Comparison of ENCODE assay signal across 31 mouse cellular contexts in genomic region chr11:58382471-58382870, GRCm38 (mm10). TPM values are rescaled to one million over a fixed set of nuclear protein-coding genes. Genes with fewer than 3 reads are reported as not detected.
DNase-seq lines count a peak whose midpoint lies in the region; ATAC-seq and TF ChIP-seq lines count a peak whose summit lies in the region.
"Had no signal": no experiment of that assay in that cellular context is flagged by ENCODE, and none has a peak within 500 bp of the region (broad histone marks: within the 10 kb centered on the region; RNA-seq: fewer than 3 reads in every experiment).

No protein-coding gene starts in this region.

- no peak for ATAC-seq in activated CD4-positive, CD25-positive, alpha-beta regulatory T cell, adult 4 months

- TF ChIP-seq CTCF in brain, embryonic 14.5 days (IDR thresholded peaks at IDR 0.05; ENCODE audit: borderline replicate concordance, extremely low read depth, insufficient read depth, insufficient read length), result no peak

- peak; percentile 34 for DNase-seq in brain, adult 2 months (ENCODE audit: low read depth, low spot score)
- peak; percentile 31 for DNase-seq in brain, embryonic 14.5 days (ENCODE audit: low read depth)
- DNase-seq in layer of hippocampus, adult 11-12 months (ENCODE audit: low spot score), result peak; percentile 51
- DNase-seq in layer of hippocampus, postnatal 14 days (ENCODE audit: low spot score in 2 of 2), result peak; percentile 20 to 68
- DNase-seq in adrenal gland, adult 18-20 months (ENCODE audit: low spot score in 2 of 2), result no peak
- DNase-seq in kidney, postnatal 4 days, result no peak
- DNase-seq: adrenal gland, postnatal 14 days; cerebellum, adult 11 months; cerebellum, postnatal 10 days; gastrocnemius, postnatal 25 days; heart, adult 2 months; liver, embryonic 13.5 days; lung, adult 2 months; lung, postnatal 14 days; right cerebral cortex, adult 18-20 months; right cerebral cortex, postnatal 4 days; thymus, postnatal 14 days had no signal

- TF ChIP-seq POLR2A in brain, embryonic 14.5 days (IDR thresholded peaks at IDR 0.05; ENCODE audit: borderline replicate concordance, extremely low read depth, insufficient read depth, insufficient read length, poor library complexity, severe bottlenecking), result no peak

RNA-seq across cellular contexts. Expression of gene Lypd8, which starts 3.6 kb away (rescaled TPM):
- 0.27 and 0.34 TPM in 2 replicates for polyA plus RNA-seq in brain, embryonic 14.5 days (2012; rRNA removed)
- under 1 TPM in 1 of 2 experiments, not detected in 1; 0.37 TPM for total RNA-seq in layer of hippocampus, postnatal 14 days (2021)
- total RNA-seq in adrenal gland, adult 18-20 months (2021), result not detected
- not detected for polyA plus RNA-seq in activated CD4-positive, CD25-positive, alpha-beta regulatory T cell, adult 4 months (2017; shearing (Covaris generic))
- total RNA-seq: adrenal gland, postnatal 14 days; gastrocnemius, postnatal 25 days; heart, adult 2 months; left cerebral cortex, adult 18-20 months; left cerebral cortex, postnatal 36 days; megakaryocyte progenitor cell, adult 5-6 weeks; midbrain, postnatal 0 days had no signal
- polyA plus RNA-seq: C2C12; embryonic facial prominence, embryonic 11.5 days; heart, embryonic 13.5 days; hindbrain, embryonic 12.5 days; liver, embryonic 13.5 days; midbrain, embryonic 11.5 days; midbrain, postnatal 0 days had no signal

RNA-seq across cellular contexts. Expression of gene 1810065E05Rik, which starts 38.4 kb away (rescaled TPM):
- polyA plus RNA-seq in brain, embryonic 14.5 days (2012; rRNA removed), result not detected in 2 replicates
- total RNA-seq in layer of hippocampus, postnatal 14 days (2021), result not detected
- total RNA-seq in adrenal gland, adult 18-20 months (2021), result not detected
- not detected for polyA plus RNA-seq in activated CD4-positive, CD25-positive, alpha-beta regulatory T cell, adult 4 months (2017; shearing (Covaris generic))
- total RNA-seq: adrenal gland, postnatal 14 days; gastrocnemius, postnatal 25 days; heart, adult 2 months; heart, postnatal 25 days; left cerebral cortex, adult 18-20 months; left cerebral cortex, postnatal 36 days; megakaryocyte progenitor cell, adult 5-6 weeks; MEL; midbrain, postnatal 0 days had no signal
- polyA plus RNA-seq: C2C12; embryonic facial prominence, embryonic 11.5 days; heart, adult 2 months; heart, embryonic 13.5 days; hindbrain, embryonic 12.5 days; limb, embryonic 14.5 days; liver, embryonic 13.5 days; lung, adult 2 months; midbrain, embryonic 11.5 days; midbrain, postnatal 0 days; neural tube, embryonic 15.5 days had no signal

RNA-seq across cellular contexts. Expression of gene Gm12253, which starts 49.9 kb away (rescaled TPM):
- not detected in 2 replicates for polyA plus RNA-seq in brain, embryonic 14.5 days (2012; rRNA removed)
- not detected for total RNA-seq in layer of hippocampus, postnatal 14 days (2021)
- not detected for total RNA-seq in adrenal gland, adult 18-20 months (2021)
- not detected for polyA plus RNA-seq in activated CD4-positive, CD25-positive, alpha-beta regulatory T cell, adult 4 months (2017; shearing (Covaris generic))
- total RNA-seq: adrenal gland, postnatal 14 days; gastrocnemius, postnatal 25 days; heart, adult 2 months; heart, postnatal 25 days; left cerebral cortex, adult 18-20 months; left cerebral cortex, postnatal 36 days; megakaryocyte progenitor cell, adult 5-6 weeks; MEL; midbrain, postnatal 0 days had no signal
- polyA plus RNA-seq: C2C12; embryonic facial prominence, embryonic 11.5 days; heart, adult 2 months; heart, embryonic 13.5 days; hindbrain, embryonic 12.5 days; limb, embryonic 14.5 days; liver, embryonic 13.5 days; lung, adult 2 months; midbrain, embryonic 11.5 days; midbrain, postnatal 0 days; neural tube, embryonic 15.5 days had no signal

RNA-seq across cellular contexts. Expression of gene Sh3bp5l, which starts 51.9 kb away (rescaled TPM):
- 39.9 and 46.8 TPM in 2 replicates for polyA plus RNA-seq in brain, embryonic 14.5 days (2012; rRNA removed)
- total RNA-seq in layer of hippocampus, postnatal 14 days (2021), result 10 to 100 TPM; 67.1 to 69.3 TPM
- total RNA-seq in adrenal gland, adult 18-20 months (2021), result 10 to 100 TPM; 38.5 to 39.3 TPM
- polyA plus RNA-seq in activated CD4-positive, CD25-positive, alpha-beta regulatory T cell, adult 4 months (2017; shearing (Covaris generic)), result 1 to 10 TPM; 3.7 to 5.9 TPM

RNA-seq across cellular contexts. Expression of gene Zfp672, which starts 52.3 kb away (rescaled TPM):
- polyA plus RNA-seq in brain, embryonic 14.5 days (2012; rRNA removed), result 41.9 and 47.0 TPM in 2 replicates
- 10 to 100 TPM; 47.7 to 52.0 TPM for total RNA-seq in layer of hippocampus, postnatal 14 days (2021)
- total RNA-seq in adrenal gland, adult 18-20 months (2021), result 10 to 100 TPM; 48.7 to 58.7 TPM
- polyA plus RNA-seq in activated CD4-positive, CD25-positive, alpha-beta regulatory T cell, adult 4 months (2017; shearing (Covaris generic)), result 10 to 100 TPM; 43.4 to 44.5 TPM

Comparison
In these comparisons a context has a peak if more than half of its experiments do, and no peak if none do; other contexts are left out.
1. DNase-seq: peak in brain, adult 2 months (single experiment), brain, embryonic 14.5 days (single experiment), layer of hippocampus, adult 11-12 months (single experiment) and layer of hippocampus, postnatal 14 days (2 of 2); none in adrenal gland, adult 18-20 months (0 of 2) and kidney, postnatal 4 days (0 of 2).